Mouse (Mus musculus) thymus, adult 2 months (tissue): ENCODE results near the gene A4galt. TPM values are rescaled to one million over a fixed set of nuclear protein-coding genes. Genes with fewer than 3 reads are reported as not detected.

Experiments
- DNase-seq: peaks from one replicate; pipeline ENCODE4 v3.0.0; 2021
- H3K27ac ChIP-seq: fragments of 200-500 bp; 2 replicates; pipeline ENCODE4 v1.5.1; 2012; ENCODE audit warnings: low read length, control low read depth; ENCODE audit not compliant: control insufficient read depth, insufficient read depth
- H3K27me3 ChIP-seq: fragments of 200-500 bp; 2 replicates; pipeline ENCODE4 v1.6.1; 2012; ENCODE audit warnings: mild to moderate bottlenecking, low read length, moderate library complexity, mixed read lengths; ENCODE audit not compliant: control insufficient read depth, insufficient read depth
- H3K36me3 ChIP-seq: fragments of 200-500 bp; 2 replicates; pipeline ENCODE4 v1.6.1; 2012; ENCODE audit warnings: mild to moderate bottlenecking, low read length, moderate library complexity; ENCODE audit not compliant: control insufficient read depth, insufficient read depth
- H3K4me1 ChIP-seq: fragments of 200-500 bp; replicated peaks from 2 replicates; pipeline ENCODE4 v1.6.1; 2012; ENCODE audit warnings: low read length; ENCODE audit not compliant: control insufficient read depth, insufficient read depth
- H3K4me3 ChIP-seq: fragments of 200-500 bp; 2 replicates; pipeline ENCODE4 v1.5.1; 2012; ENCODE audit warnings: mild to moderate bottlenecking, low read length, control low read depth, moderate library complexity; ENCODE audit not compliant: control insufficient read depth, insufficient read depth
- CTCF ChIP-seq: fragments of 200-500 bp; IDR thresholded peaks from 2 replicates; pipeline ENCODE4 v1.5.1; 2012; ENCODE audit warnings: mild to moderate bottlenecking, control low read depth, low read length, moderate library complexity, borderline replicate concordance; ENCODE audit not compliant: control insufficient read depth, poor library complexity, insufficient read depth; ENCODE audit errors: extremely low read depth
- POLR2A ChIP-seq: fragments of 200-500 bp; IDR thresholded peaks from 2 replicates; pipeline ENCODE4 v1.6.1; 2012; ENCODE audit warnings: mild to moderate bottlenecking, low read length, control low read depth, moderate library complexity; ENCODE audit not compliant: control insufficient read depth, poor library complexity, insufficient read depth; ENCODE audit errors: extremely low read depth
- WGBS: fragments of 180-500 bp; shearing (Covaris S2); methylation state at CpG from one replicate; pipeline ENCODE4 v1.1.7; 2018; 5-methylcytosine and 5-hydroxymethylcytosine counted together
- polyA plus RNA-seq: library from polyadenylated mRNA; depleted of rRNA; stranded (reverse); fragments of >200 nt; gene quantifications from 2 replicates; pipeline ENCODE4 v1.2.3, GENCODE M21; 2012

A4galt gene
- polyA plus RNA-seq, 1 experiment, result 5.4 TPM

DNA sequence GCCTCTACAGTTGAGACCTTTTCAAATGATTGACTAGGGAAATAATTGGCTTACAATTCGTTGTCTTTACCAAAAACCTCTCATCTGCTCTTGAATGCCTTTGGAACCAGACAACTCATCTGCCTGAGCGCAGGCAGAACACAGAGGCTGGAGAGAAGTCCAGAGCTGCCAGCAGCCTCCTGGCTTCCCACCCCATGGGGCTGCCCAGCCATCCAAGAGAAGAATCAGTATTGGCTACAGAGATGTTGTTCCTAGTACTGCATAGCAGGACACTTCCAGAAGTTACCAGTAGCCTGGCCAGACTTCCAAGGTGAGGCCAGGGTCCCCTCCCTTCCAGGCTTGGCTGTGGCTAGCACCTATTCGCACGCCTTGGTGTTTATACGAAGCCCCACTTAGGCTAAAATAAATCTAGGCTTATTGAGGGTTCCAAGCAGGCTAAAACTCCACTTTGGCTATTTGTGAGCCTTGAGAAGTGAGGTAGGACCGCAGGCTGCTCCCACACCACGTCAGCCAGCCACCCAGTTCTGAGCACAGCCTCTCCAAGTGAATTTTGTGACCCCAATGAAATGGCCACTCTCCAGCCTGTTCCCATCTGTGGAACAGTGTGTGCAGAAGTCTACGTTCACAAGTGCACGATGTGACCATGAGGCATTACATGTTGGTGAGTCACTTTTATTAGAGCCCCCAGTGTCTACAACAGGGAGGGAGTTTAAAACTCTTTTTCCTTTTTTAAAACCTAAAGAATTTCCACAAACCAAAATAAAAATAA is 25.3 kb downstream of the A4galt start:
- WGBS, result 93% methylated on average over 9 of the region's 9 CpGs
- Histone ChIP-seq H3K27me3 (no peaks in the 10 kb centered on the region), H3K27ac (no peak overlapping the region), H3K4me3 (no peak overlapping the region), H3K4me1 (no peaks in the 10 kb centered on the region), H3K36me3 (no peaks in the 10 kb centered on the region)
- DNase-seq, result no peak
- TF ChIP-seq CTCF, result no peak
- no peak for TF ChIP-seq POLR2A

DNA sequence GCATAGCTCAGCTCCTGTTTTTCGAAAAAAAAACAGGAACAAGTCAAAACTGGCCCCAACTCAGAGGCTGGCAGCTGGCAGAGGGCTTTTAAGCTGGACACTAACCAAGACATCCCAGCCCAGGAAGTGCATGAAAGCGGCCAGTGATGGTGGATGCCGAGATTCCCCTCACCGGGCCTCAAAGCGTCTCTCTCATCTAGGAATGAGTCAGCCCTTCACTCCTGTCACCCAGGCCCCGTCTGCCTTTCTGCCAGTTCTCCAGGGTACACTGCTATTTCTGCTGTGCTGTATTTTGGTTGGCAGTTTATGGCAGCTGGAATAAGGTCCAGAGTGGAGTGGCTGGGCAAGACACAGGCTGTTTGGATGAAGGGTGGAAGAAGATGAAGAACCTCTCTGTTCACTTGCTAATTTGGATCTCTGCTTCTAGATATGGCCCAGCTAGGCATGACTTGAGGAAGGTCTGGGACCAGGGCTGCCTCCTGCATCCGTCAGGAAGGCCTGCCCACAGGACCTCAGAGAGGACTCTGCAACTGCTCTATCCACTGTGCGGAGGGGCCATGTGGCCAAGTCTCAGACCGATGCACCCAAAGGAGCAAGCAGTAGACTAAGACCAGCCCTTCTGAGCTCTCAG is 27.3 kb downstream of the A4galt start:
- DNase-seq, result no peak
- Histone ChIP-seq H3K36me3 (no peaks in the 10 kb centered on the region), H3K4me3 (no peak overlapping the region), H3K27ac (no peak overlapping the region), H3K4me1 (no peaks in the 10 kb centered on the region), H3K27me3 (no peaks in the 10 kb centered on the region)
- 45% methylated on average over 9 of the region's 9 CpGs for WGBS
- TF ChIP-seq CTCF (no peak), POLR2A (no peak)

DNA sequence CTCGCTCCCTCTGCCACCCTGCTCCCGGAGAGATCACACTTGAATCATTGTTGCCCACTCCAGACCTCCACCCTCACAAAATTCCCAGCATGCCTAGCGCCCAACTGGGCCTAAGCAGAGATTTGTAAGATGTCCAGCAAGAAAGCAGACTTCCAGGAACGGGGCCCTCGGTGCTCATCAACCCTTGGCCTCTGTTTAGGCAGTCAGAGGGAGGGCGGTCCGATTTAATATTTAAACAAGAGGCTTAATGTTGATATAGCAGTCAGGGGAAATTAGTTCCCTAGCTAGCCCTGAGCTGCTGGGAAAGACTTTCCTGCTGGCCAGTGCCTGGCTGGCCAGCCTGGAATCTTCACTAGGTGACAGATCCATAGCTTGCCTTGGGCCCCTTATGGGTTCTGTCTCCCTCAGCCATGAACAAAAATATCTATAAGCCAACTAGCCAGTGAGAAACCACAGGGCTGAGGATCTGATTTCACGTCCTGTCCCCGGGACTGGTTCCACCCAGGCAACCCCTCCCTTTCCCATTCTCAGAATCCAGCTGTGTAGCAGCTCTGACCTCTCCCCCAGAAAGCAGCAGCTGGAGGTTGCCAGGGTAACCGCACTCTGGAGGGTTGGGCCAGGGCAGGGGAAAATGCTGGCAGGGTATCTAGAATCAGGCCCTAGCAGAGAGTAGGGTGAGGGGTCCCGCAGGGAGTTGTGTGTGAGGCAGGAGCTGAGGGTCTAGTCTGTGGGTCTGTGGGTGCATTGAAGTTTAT is 28.2 kb downstream of the A4galt start:
- WGBS, result 61% methylated on average over 11 of the region's 11 CpGs
- H3K27ac ChIP-seq, result no peak overlapping the region

DNA sequence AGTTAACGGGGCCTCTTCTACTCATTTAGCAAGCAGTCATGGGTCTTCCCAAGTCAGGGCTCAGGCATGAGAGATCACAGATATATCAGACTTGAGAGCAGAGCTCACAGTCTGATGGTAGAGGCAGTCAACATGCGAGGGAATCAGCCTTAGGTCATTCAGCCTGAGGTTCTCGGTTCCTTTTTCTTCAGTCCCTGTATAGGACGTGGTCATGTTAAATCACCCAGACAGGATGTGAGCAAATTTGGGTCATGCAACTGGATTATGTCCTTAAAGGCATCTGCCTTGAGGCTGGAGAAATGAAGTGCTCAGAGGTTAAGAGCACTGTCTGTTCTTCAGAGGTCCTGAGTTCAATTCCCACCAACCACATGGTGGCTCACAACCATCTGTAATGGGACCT is 29.9 kb downstream of the A4galt start:
- TF ChIP-seq POLR2A (no peak), CTCF (no peak)
- 54% methylated on average over 4 of the region's 4 CpGs for WGBS
- Histone ChIP-seq H3K4me3 (no peak overlapping the region), H3K27me3 (no peaks in the 10 kb centered on the region), H3K4me1 (no peaks in the 10 kb centered on the region), H3K36me3 (no peaks in the 10 kb centered on the region), H3K27ac (no peak overlapping the region)
- no peak for DNase-seq

More for the DNA sequence above, 28.2 kb downstream of the A4galt start:
- DNase-seq, result no peak
- Histone ChIP-seq H3K4me3 (no peak overlapping the region), H3K4me1 (no peaks in the 10 kb centered on the region), H3K27me3 (no peaks in the 10 kb centered on the region), H3K36me3 (no peaks in the 10 kb centered on the region)
- TF ChIP-seq POLR2A, result no peak

DNA sequence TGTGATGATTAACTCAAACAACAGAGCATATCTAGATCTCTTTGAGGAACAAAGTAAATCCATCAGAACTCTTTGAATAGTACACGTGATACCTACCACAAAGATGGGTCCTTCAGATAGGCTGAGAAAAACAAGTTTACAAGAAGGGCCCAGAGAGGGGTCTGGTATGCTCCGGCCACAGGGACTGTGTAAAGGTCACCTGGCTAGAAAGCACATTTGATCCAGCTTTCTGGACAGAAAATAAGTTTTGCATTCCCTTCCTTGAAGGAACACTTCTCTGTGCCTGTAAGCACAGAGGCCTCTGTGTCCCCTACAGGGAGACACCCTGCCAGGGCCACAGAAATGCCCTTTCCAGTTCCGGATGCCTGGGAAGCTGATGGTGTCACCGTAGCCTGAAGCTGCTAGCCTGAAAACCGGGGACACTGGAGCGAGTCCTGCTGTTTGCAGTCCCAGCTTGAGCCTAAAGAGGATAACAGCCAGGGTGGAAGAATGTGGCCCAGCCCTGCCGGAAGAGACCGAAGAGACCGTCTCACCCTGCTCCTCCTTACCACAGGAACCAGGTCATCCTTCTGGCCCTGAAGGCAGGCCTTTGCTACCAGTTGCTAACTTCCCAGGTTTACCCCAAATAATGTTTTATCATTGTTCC is 31.1 kb downstream of the A4galt start:
- Histone ChIP-seq H3K36me3 (no peaks in the 10 kb centered on the region), H3K4me3 (no peak overlapping the region), H3K4me1 (no peaks in the 10 kb centered on the region), H3K27ac (no peak overlapping the region), H3K27me3 (no peaks in the 10 kb centered on the region)
- TF ChIP-seq POLR2A, result no peak
- no peak for TF ChIP-seq CTCF
- no peak for DNase-seq
- 91% methylated on average over 9 of the region's 9 CpGs for WGBS
